Mouse (Mus musculus) lung, embryonic 15.5 days (tissue): Measurements from ENCODE around the gene Sos2. TPM values are rescaled to one million over a fixed set of nuclear protein-coding genes. Genes with fewer than 3 reads are reported as not detected.
"Not testable (repeated sequence)": the region's sequence is repeated elsewhere in the genome, so short reads cannot be mapped to it uniquely, and the experiment has no call there.

Experiments
- ATAC-seq: fragments of 200-750 bp; cut with Nextera tagmentation; 2 replicates; pipeline ENCODE4 v1.8.0; 2017; ENCODE audit warnings: moderate number of reproducible peaks, borderline replicate concordance; ENCODE audit not compliant: low FRiP score, low TSS enrichment; ENCODE audit errors: extremely low read depth
- H3K27ac ChIP-seq: fragments of 300-500 bp; sonication (generic); 2 replicates; pipeline ENCODE4 v1.5.1; 2015; ENCODE audit warnings: moderate library complexity, mild to moderate bottlenecking, inconsistent platforms
- H3K27me3 ChIP-seq: fragments of 300-500 bp; sonication (generic); 2 replicates; pipeline ENCODE4 v1.6.1; 2015; ENCODE audit warnings: inconsistent platforms
- H3K36me3 ChIP-seq: fragments of 300-500 bp; sonication (generic); 2 replicates; pipeline ENCODE4 v1.6.1; 2015; ENCODE audit warnings: inconsistent platforms
- H3K4me1 ChIP-seq: fragments of 300-500 bp; sonication (generic); 2 replicates; pipeline ENCODE4 v1.6.1; 2015; ENCODE audit warnings: inconsistent platforms
- H3K4me2 ChIP-seq: fragments of 300-500 bp; sonication (generic); 2 replicates; pipeline ENCODE4 v1.6.1; 2015; ENCODE audit warnings: inconsistent platforms, mild to moderate bottlenecking, moderate library complexity
- H3K4me3 ChIP-seq: fragments of 300-500 bp; sonication (generic); 2 replicates; pipeline ENCODE4 v1.5.1; 2015; ENCODE audit warnings: mild to moderate bottlenecking, inconsistent platforms
- H3K9ac ChIP-seq: fragments of 300-500 bp; sonication (generic); 2 replicates; pipeline ENCODE4 v1.6.1; 2015; ENCODE audit warnings: inconsistent platforms
- H3K9me3 ChIP-seq: fragments of 300-500 bp; sonication (generic); 2 replicates; pipeline ENCODE4 v1.6.1; 2016; ENCODE audit warnings: inconsistent platforms
- WGBS: fragments of 180-500 bp; shearing (Covaris S2); methylation state at CpG from one replicate; pipeline ENCODE4 v1.1.7; 2015; 5-methylcytosine and 5-hydroxymethylcytosine counted together
- polyA plus RNA-seq: library from polyadenylated mRNA; unstranded; fragments of >200 nt; fragmentation: Nextera tagmentation; extraction: Ambion mirVana; gene quantifications from 2 replicates; pipeline ENCODE4 v1.2.1, GENCODE M21; 2015

Gene Sos2
- polyA plus RNA-seq, 1 experiment from 2014 or later = 8.9 TPM

GRCm38 (mm10) chr12:69674176-69674575, 7.5 kb downstream of the Sos2 start:
- H3K9me3 ChIP-seq = no peaks in the 10 kb centered on the region
- H3K4me2 ChIP-seq = no peak overlapping the region
- H3K27ac ChIP-seq = no peak overlapping the region
- no peak overlapping the region for H3K4me3 ChIP-seq
- H3K9ac ChIP-seq = no peak overlapping the region
- H3K36me3 ChIP-seq = no peaks in the 10 kb centered on the region
- H3K4me1 ChIP-seq = peaks cover 15% of the 10 kb centered on the region
- no peak for ATAC-seq
- 32% methylated on average over 1 of the region's 1 CpGs for WGBS
- H3K27me3 ChIP-seq = no peaks in the 10 kb centered on the region

GRCm38 (mm10) chr12:69666721-69667120, 14.9 kb downstream of the Sos2 start:
- no peak overlapping the region for H3K4me3 ChIP-seq
- 47% methylated on average over 5 of the region's 5 CpGs for WGBS
- H3K36me3 ChIP-seq = no peaks in the 10 kb centered on the region
- H3K4me1 ChIP-seq = no peaks in the 10 kb centered on the region
- no peak overlapping the region for H3K27ac ChIP-seq
- H3K9ac ChIP-seq = no peak overlapping the region
- no peaks in the 10 kb centered on the region for H3K27me3 ChIP-seq
- H3K9me3 ChIP-seq = no peaks in the 10 kb centered on the region
- no peak overlapping the region for H3K4me2 ChIP-seq
- peak; percentile 75; the same call in 1 of the 2 replicates for ATAC-seq

GRCm38 (mm10) chr12:69661658-69662057, 20.0 kb downstream of the Sos2 start:
- no peaks in the 10 kb centered on the region for H3K27me3 ChIP-seq
- no peak overlapping the region for H3K9ac ChIP-seq
- H3K36me3 ChIP-seq = no peaks in the 10 kb centered on the region
- 93% methylated on average over 5 of the region's 5 CpGs for WGBS
- no peak overlapping the region for H3K27ac ChIP-seq
- no peak for ATAC-seq
- no peak overlapping the region for H3K4me3 ChIP-seq
- peaks cover 6% of the 10 kb centered on the region; the same call in 1 of the 2 replicates for H3K4me1 ChIP-seq
- H3K9me3 ChIP-seq = no peaks in the 10 kb centered on the region
- H3K4me2 ChIP-seq = no peak overlapping the region

- peaks cover 16% of the 10 kb centered on the region for H3K36me3 ChIP-seq
- H3K4me2 ChIP-seq, H3K27ac ChIP-seq, H3K9me3 ChIP-seq, H3K4me1 ChIP-seq, H3K9ac ChIP-seq, H3K4me3 ChIP-seq, H3K27me3 ChIP-seq: not testable (repeated sequence)
- ATAC-seq = peak; percentile 93
Observed at GRCm38 (mm10) chr12:69653973-69654372, 27.7 kb downstream of the Sos2 start.

- H3K36me3 ChIP-seq = peaks cover 20% of the 10 kb centered on the region
- ATAC-seq = no peak
- no peak overlapping the region for H3K9ac ChIP-seq
- peaks cover 6% of the 10 kb centered on the region for H3K4me1 ChIP-seq
- H3K27me3 ChIP-seq = no peaks in the 10 kb centered on the region
- whole genome bisulfite sequencing = 74% methylated on average over 8 of the region's 8 CpGs
- H3K4me3 ChIP-seq = no peak overlapping the region
- H3K27ac ChIP-seq = no peak overlapping the region
- H3K4me2 ChIP-seq = no peak overlapping the region
- H3K9me3 ChIP-seq = no peaks in the 10 kb centered on the region
Observed at GRCm38 (mm10) chr12:69649511-69649910, 32.1 kb downstream of the Sos2 start.

GRCm38 (mm10) chr12:69645821-69646616, 35.6 kb downstream of the Sos2 start:
- 73% methylated on average over 8 of the region's 8 CpGs for WGBS
- peaks cover 6% of the 10 kb centered on the region for H3K4me1 ChIP-seq
- no peak overlapping the region for H3K4me3 ChIP-seq
- no peak overlapping the region for H3K4me2 ChIP-seq
- ATAC-seq = no peak
- H3K27me3 ChIP-seq = no peaks in the 10 kb centered on the region
- peaks cover 10% of the 10 kb centered on the region; the same call in 1 of the 2 replicates for H3K36me3 ChIP-seq
- no peaks in the 10 kb centered on the region for H3K9me3 ChIP-seq
- no peak overlapping the region for H3K27ac ChIP-seq
- H3K9ac ChIP-seq = no peak overlapping the region

- no peak overlapping the region for H3K27ac ChIP-seq
- 33% methylated on average over 3 of the region's 3 CpGs for WGBS
Observed at GRCm38 (mm10) chr12:69644877-69645276, 36.8 kb downstream of the Sos2 start.

GRCm38 (mm10) chr12:69642877-69643276, 38.8 kb downstream of the Sos2 start:
- Histone ChIP-seq H3K9me3 (no peaks in the 10 kb centered on the region), H3K4me1 (peaks cover 6% of the 10 kb centered on the region), H3K27me3 (no peaks in the 10 kb centered on the region), H3K27ac (no peak overlapping the region), H3K4me2 (no peak overlapping the region), H3K4me3 (no peak overlapping the region), H3K36me3 (peaks cover 25% of the 10 kb centered on the region), H3K9ac (no peak overlapping the region)
- WGBS = 86% methylated on average over 5 of the region's 5 CpGs
- ATAC-seq = no peak

More at GRCm38 (mm10) chr12:69644877-69645276, 36.8 kb downstream of the Sos2 start:
- Histone ChIP-seq H3K4me1 (peaks cover 6% of the 10 kb centered on the region), H3K9ac (no peak overlapping the region), H3K27me3 (no peaks in the 10 kb centered on the region), H3K9me3 (no peaks in the 10 kb centered on the region), H3K4me2 (no peak overlapping the region), H3K36me3 (peaks cover 13% of the 10 kb centered on the region; the same call in 1 of the 2 replicates), H3K4me3 (no peak overlapping the region)
- ATAC-seq = peak; percentile 46; the same call in 1 of the 2 replicates

GRCm38 (mm10) chr12:69634761-69635160, 46.9 kb downstream of the Sos2 start:
- no peaks in the 10 kb centered on the region for H3K4me1 ChIP-seq
- H3K4me2 ChIP-seq = no peak overlapping the region
- H3K27me3 ChIP-seq = no peaks in the 10 kb centered on the region
- ATAC-seq = no peak
- H3K36me3 ChIP-seq = peaks cover 21% of the 10 kb centered on the region
- no peak overlapping the region for H3K27ac ChIP-seq
- no peak overlapping the region for H3K9ac ChIP-seq
- 91% methylated on average over 3 of the region's 3 CpGs for WGBS
- no peak overlapping the region for H3K4me3 ChIP-seq
- H3K9me3 ChIP-seq = no peaks in the 10 kb centered on the region

GRCm38 (mm10) chr12:69618590-69618989, 63.1 kb downstream of the Sos2 start:
- H3K4me2 ChIP-seq, H3K9ac ChIP-seq, H3K9me3 ChIP-seq, H3K4me1 ChIP-seq, H3K4me3 ChIP-seq, ATAC-seq, H3K27me3 ChIP-seq, H3K27ac ChIP-seq: not testable (repeated sequence)
- H3K36me3 ChIP-seq = peaks cover 21% of the 10 kb centered on the region
- WGBS = 76% methylated on average over 5 of the region's 5 CpGs

- H3K36me3 ChIP-seq = peaks cover 15% of the 10 kb centered on the region
- ATAC-seq = no peak
- H3K27ac ChIP-seq = no peak overlapping the region
- H3K4me3 ChIP-seq = no peak overlapping the region
- 77% methylated on average over 2 of the region's 2 CpGs for whole genome bisulfite sequencing
- H3K9ac ChIP-seq = no peak overlapping the region
- H3K9me3 ChIP-seq = no peaks in the 10 kb centered on the region
- H3K27me3 ChIP-seq = no peaks in the 10 kb centered on the region
- no peak overlapping the region for H3K4me2 ChIP-seq
- no peaks in the 10 kb centered on the region for H3K4me1 ChIP-seq
Observed at GRCm38 (mm10) chr12:69604367-69604766, 77.3 kb downstream of the Sos2 start.

GRCm38 (mm10) chr12:69597446-69597845, 84.2 kb downstream of the Sos2 start:
- H3K27me3 ChIP-seq = no peaks in the 10 kb centered on the region
- H3K27ac ChIP-seq = no peak overlapping the region
- no peaks in the 10 kb centered on the region for H3K4me1 ChIP-seq
- peaks cover 14% of the 10 kb centered on the region; the same call in 1 of the 2 replicates for H3K36me3 ChIP-seq
- no peaks in the 10 kb centered on the region for H3K9me3 ChIP-seq
- no peak overlapping the region for H3K9ac ChIP-seq
- ATAC-seq = no peak
- 84% methylated on average over 4 of the region's 4 CpGs for WGBS
- no peak overlapping the region for H3K4me3 ChIP-seq
- no peak overlapping the region for H3K4me2 ChIP-seq
